Mouse (Mus musculus) left cerebral cortex, adult 18-20 months (tissue): Measurements from ENCODE around the gene Ddit4l. TPM values are rescaled to one million over a fixed set of nuclear protein-coding genes. Genes with fewer than 3 reads are reported as not detected.
"Not testable (repeated sequence)": the region's sequence is repeated elsewhere in the genome, so short reads cannot be mapped to it uniquely, and the experiment has no call there.

ENCODE experiments used
- DNase-seq, 2 experiments: peaks; one replicate each; pipeline ENCODE4 v3.0.0; 2021 to 2022; ENCODE audit warnings: low spot score in 2 of 2, mixed read lengths in 1 of 2
- long read RNA-seq, 2 experiments: library from polyadenylated mRNA; stranded (forward); transcript quantifications; one replicate each; pipeline ENCODE4 v2.0.0; 2021
- total RNA-seq, 2 experiments: library from RNA; stranded (reverse); gene quantifications; 2 replicates each; pipeline ENCODE4 v1.2.3; 2021

Ddit4l gene
- total RNA-seq: 10 to 100 TPM; 18.5 to 22.7 TPM
- long read RNA-seq, experiment 1, transcript Ddit4l-201 (3 exons, 2,722 nt): major isoform, 66 of 69 reads
- long read RNA-seq, experiment 1, partial matches to known transcripts: 0 of 69 reads
- long read RNA-seq, experiment 1, other reads (novel, unspliced or antisense): 1 of 69 reads
- long read RNA-seq, experiment 2, transcript Ddit4l-201 (3 exons, 2,722 nt): major isoform, 49 of 52 reads
- long read RNA-seq, experiment 2, partial matches to known transcripts: 0 of 52 reads
- long read RNA-seq, experiment 2, other reads (novel, unspliced or antisense): 0 of 52 reads

DNA sequence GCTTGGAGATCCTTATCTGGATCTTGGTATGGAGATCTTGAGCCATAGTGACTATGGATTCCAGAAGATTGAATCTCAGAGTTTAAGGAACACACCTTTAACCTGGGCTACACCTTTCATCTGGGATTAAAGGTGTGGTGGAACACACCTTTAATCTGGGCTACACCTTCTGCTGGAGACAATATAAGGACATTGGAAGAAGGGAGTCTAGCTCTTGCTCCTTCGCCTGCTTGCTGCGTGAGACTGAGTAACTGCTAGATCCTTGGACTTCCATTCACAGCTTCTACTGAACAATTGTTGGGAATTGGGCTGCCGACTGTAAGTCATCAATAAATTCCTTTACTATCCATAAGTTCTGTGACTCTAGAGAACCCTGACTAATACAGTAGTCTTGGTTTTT, at the start of gene Ddit4l:
Ddit4l (plus strand) TSS at position 301 of the 400 bp plus-strand sequence.
- DNase-seq: not testable (repeated sequence)

GRCm38 (mm10) chr3:137576146-137576545, 45.3 kb upstream of the Ddit4l start:
- no peak for DNase-seq

GRCm38 (mm10) chr3:137586376-137586969, 34.9 kb upstream of the Ddit4l start:
- DNase-seq: no peak

- no peak for DNase-seq
Measured at GRCm38 (mm10) chr3:137589811-137590210, 31.6 kb upstream of the Ddit4l start.

DNA sequence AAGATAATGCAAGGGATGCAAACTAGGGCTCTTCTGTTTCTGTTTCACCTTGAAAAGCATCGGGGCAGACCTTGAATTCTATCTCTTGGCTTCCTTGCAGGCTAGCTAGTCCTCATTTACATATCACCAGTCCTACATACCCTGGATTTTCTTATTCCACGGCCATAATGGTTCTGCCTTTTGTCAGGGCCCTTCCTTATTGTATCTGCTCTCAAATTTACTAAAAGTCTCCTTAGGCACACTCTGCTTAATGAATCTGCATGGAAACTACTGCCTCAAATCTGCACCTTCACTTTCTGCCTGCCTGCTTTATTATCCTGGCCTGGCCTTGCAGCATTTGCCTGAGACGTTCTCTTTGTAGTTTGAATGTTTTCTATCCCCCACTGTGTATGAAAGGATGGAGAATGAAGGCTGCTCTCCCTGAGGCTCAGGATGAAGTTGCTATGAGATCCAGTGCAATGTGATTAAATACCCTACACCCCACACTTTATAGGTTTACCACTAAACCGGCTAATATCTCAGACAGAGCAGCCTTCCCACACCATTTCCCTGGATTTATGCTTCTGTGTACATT, 27.0 kb upstream of the Ddit4l start:
- DNase-seq: no peak

GRCm38 (mm10) chr3:137608918-137609435, 12.4 kb upstream of the Ddit4l start:
- DNase-seq: no peak

DNA sequence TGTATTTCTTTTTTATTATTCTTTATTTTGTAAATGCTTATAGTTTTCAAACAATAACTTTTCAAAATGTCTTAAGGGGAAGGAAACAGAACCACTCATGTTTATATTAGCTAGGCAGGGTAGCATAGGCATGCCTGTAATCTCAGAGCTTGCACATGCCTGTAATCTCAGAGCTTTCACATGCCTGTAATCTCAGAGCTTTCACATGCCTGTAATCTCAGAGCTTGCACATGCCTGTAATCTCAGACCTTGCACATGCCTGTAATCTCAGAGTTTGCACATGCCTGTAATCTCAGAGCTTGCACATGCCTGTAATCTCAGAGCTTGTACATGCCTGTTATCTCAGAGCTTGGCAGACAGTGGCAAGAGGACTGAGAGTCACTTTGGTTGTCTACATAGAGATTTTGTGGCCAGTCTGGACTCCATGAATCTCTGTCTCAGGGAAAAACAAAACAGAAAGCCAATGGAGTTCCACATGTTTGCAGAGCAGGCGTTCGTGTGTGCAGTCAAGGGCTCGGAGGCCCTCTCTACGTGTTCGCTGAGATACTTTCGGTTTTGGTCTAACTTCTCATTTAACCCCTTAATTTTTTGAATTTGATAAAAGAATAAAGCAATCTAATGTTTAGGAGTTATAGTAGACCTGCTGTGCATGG, 10.8 kb upstream of the Ddit4l start:
- no peak for DNase-seq

GRCm38 (mm10) chr3:137611110-137611857, 10.1 kb upstream of the Ddit4l start:
- DNase-seq: no peak

- no peak for DNase-seq
Measured at GRCm38 (mm10) chr3:137611981-137612380, 9.4 kb upstream of the Ddit4l start.

- DNase-seq: no peak
Measured at GRCm38 (mm10) chr3:137620540-137620939, 872 bp upstream of the Ddit4l start.

GRCm38 (mm10) chr3:137622091-137622490, 679 bp downstream of the Ddit4l start:
- DNase-seq: no peak

DNA sequence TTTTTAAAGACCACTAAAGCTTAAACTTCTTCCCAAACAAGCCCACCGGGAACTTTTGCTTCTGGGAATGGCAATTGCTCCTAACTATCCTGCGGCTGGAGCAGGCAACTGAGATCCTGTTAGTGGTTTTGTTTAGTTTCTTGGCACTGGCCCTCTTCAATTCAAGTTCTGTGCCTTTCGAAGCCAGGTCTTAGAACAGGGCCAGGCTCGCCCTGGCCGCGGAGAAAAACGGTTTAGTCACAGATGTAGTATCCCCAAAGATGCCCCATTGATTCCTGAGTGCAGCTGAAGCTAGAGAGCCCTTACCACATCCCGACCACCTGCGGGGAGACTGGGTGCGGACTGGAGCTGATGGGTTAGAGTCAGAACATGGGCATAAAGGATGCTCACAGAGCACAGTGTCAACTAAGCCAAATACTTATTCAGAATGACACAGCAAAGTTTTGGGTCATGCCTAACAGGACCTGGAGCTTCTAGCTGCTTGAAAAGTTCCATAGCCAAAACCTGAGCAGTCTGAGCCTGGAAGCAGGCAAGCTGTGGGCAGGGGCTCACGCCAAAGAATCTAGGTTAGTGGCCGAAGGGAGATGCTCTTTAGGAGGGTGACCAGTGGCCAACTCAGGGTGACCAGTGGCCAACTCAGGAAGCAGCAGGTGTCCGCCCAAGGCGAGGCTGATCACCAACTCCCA, 1.6 kb downstream of the Ddit4l start:
- no peak for DNase-seq

DNA sequence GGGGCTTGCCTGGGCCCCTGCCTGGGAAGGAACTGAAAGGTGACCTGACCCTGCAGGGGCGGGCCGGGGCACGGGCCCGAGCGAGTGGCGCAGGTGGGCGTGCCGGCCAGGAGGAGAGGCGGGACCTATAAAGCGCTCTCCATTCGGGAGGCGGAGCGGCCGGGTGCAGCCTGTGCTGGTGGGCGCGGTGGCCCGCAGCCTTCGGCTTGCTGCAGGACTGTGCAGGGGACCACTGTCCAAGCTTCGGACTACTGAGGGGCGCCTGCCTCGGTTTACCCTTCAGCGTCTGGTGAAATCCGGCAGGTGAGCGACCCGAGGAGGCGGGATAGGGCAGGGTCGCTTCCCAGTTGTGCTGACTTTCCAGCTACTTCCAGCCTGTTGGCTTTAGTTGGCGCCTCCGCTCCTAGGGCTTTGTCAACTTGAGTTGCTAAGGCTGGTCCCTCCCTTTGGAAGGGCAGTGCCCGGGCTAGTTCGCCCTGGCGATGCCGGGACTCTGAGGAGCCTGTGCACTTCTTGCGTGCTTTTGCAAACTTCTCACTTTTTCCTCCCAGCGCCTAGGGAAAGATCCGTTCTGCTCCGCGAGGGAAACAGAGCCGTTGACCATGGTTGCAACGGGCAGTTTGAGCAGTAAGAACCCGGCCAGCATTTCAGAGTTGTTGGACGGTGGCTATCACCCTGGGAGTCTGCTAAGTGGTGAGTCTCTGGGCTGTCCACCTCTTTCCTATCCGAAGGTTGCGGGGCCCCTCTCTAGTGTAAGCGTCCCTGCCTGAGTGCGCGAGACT, 2.4 kb downstream of the Ddit4l start:
- DNase-seq: peak in 1 of 2 experiments; percentile 43

GRCm38 (mm10) chr3:137625054-137625453, 3.6 kb downstream of the Ddit4l start:
- no peak for DNase-seq

DNA sequence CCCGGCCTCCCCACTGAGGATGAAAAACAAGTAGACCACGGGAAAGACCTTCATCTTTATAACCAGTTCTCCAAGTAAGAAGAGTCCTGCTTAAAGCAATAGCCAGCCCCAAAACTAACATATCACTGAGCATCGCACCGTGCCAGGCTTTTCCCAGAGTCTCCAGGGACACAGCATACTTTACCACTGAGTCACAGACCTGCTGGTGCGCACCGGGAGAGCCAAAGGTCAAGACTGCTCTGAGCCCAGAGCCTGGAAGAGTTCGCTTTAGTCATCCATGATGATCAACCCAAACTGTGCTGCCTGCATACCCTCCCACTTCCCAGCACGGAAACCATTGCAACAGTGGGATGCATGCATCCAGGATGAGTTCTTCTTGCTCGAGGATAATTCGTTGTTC, 12.3 kb downstream of the Ddit4l start:
- no peak for DNase-seq

- DNase-seq: no peak
Measured at GRCm38 (mm10) chr3:137636571-137636970, 15.2 kb downstream of the Ddit4l start.

DNA sequence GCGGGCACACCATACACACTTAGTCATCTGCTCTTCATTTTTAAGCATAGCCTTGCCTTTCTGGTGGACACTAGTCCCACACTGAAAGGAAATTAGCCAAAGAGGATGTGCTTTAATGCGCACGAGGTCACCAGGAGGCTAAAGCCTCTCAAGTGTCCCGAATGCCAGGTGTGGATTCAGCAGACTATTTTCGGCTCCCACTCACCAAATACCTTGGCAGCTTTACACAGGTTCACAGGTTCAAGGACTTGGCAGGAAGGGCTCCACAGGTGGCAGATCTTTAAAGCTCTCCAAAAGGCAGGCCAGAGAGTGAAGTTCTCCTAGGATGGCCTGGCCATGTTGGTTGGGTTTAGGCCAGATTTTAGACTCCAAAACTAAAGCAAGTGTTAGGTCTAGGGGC, 19.8 kb downstream of the Ddit4l start:
- DNase-seq: no peak

DNA sequence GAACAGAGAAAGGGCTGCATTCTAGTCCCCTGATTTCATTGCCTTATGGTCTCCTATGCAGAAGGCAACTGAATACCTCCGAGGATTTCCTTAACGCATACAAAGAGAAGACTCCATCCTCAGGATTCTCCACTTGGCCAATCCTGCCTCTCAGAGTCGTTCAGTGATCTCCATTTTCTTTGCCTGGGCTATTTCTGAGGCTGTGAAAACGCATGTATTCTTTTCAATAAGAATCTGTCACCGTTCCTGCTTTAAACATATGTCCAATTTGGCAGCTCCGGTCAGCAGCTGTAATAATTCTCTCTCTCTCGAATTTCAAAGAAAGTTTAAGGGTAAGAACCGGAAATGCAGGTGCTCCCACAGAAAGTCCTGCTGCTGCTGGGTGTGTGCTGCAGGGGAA, 20.7 kb downstream of the Ddit4l start:
- no peak for DNase-seq

GRCm38 (mm10) chr3:137642568-137642967, 21.2 kb downstream of the Ddit4l start:
- no peak for DNase-seq

GRCm38 (mm10) chr3:137644081-137644480, 22.7 kb downstream of the Ddit4l start:
- DNase-seq: no peak
